In the genomic region with DNA sequence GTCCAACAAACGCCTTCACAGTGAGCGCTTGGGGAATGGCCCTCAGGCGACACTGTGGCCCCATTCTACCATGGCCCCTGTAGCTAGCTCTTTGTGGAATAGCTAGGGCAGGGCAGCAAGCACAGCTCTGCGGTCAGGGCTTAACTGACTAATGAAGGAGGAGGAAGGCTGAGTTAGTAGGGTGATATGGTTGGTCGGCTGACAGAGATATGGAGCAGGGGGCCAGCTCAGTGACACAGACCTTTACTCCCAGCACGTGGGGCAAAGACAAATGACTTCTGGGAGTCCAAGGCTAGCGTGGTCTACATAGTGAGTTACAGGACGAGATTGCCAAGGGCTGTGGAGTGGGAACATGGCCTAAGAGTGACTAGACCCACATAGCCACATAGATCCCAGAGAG, we compare ENCODE assay signal across 17 mouse cellular contexts. TPM values are rescaled to one million over a fixed set of nuclear protein-coding genes. Genes with fewer than 3 reads are reported as not detected.
A peak's percentile ranks its signal among the peaks of the same experiment; 100 is the strongest.
DNase-seq lines count a peak whose midpoint lies in the region; ATAC-seq and TF ChIP-seq lines count a peak whose summit lies in the region.
"Had no signal": no experiment of that assay in that cellular context is flagged by ENCODE, and none has a peak within 500 bp of the region (broad histone marks: within the 10 kb centered on the region; RNA-seq: fewer than 3 reads in every experiment).

No protein-coding gene starts in this region.

- no peaks in the 10 kb centered on the region for H3K9me3 ChIP-seq in liver, embryonic 14.5 days (ENCODE audit: control insufficient read depth, low read length)
- H3K9me3 ChIP-seq: forebrain, embryonic 13.5 days had no signal

- 62% methylated on average over 8 of the region's 8 CpGs for WGBS in kidney, adult 2 months
- WGBS in liver, embryonic 14.5 days (ENCODE audit: insufficient replicate concordance) = 47% methylated on average over 8 of the region's 8 CpGs

- H3K36me3 ChIP-seq in kidney, adult 2 months (ENCODE audit: control insufficient read depth, insufficient read depth, low read length) = no peaks in the 10 kb centered on the region
- H3K36me3 ChIP-seq in liver, embryonic 14.5 days (replicated peaks; ENCODE audit: control insufficient read depth, insufficient read depth, low read depth) = no peaks in the 10 kb centered on the region

- 0 out of 2 replicates have a peak, but pooled peaks have one; percentile 33 for ATAC-seq in liver, embryonic 14.5 days (ENCODE audit: insufficient read depth)
- ATAC-seq: forebrain, embryonic 13.5 days had no signal

- no peak for TF ChIP-seq POLR2A in kidney, adult 2 months (IDR thresholded peaks at IDR 0.05; ENCODE audit: low read depth, low read length)

- no peaks in the 10 kb centered on the region for H3K27me3 ChIP-seq in kidney, adult 2 months (replicated peaks; ENCODE audit: control insufficient read depth, insufficient read depth, low read length)
- H3K27me3 ChIP-seq in liver, embryonic 14.5 days (ENCODE audit: control insufficient read depth, insufficient read depth, low read length) = no peaks in the 10 kb centered on the region
- H3K27me3 ChIP-seq: CH12.LX; forebrain, embryonic 13.5 days had no signal

- peak overlapping the region; percentile 17; the same call in 1 of the 2 replicates for H3K27ac ChIP-seq in kidney, adult 2 months (ENCODE audit: insufficient read depth, low read depth, low read length)
- H3K27ac ChIP-seq in liver, embryonic 14.5 days = no peak overlapping the region
- H3K27ac ChIP-seq: forebrain, embryonic 13.5 days; macrophage had no signal

- TF ChIP-seq EP300 in liver, embryonic 14.5 days (IDR thresholded peaks at IDR 0.05; ENCODE audit: low read depth) = no peak

- intact Hi-C loops in gastrocnemius, postnatal 14 days (cut with DNase I; ENCODE audit: low total_unique reads) = no loop called here

- no peak overlapping the region for H3K4me2 ChIP-seq in liver, embryonic 14.5 days (ENCODE audit: low read depth)
- H3K4me2 ChIP-seq: forebrain, embryonic 13.5 days; lung, embryonic 14.5 days; midbrain, embryonic 11.5 days had no signal

- no peak for DNase-seq in kidney, adult 2 months
- DNase-seq in kidney, adult 11 months = no peak
- peak; percentile 33 for DNase-seq in testis, postnatal 10 days (ENCODE audit: low spot score)
- DNase-seq in testis, postnatal 14 days (ENCODE audit: low spot score) = no peak
- DNase-seq in liver, embryonic 14.5 days (ENCODE audit: low read depth in 3 of 3, low spot score in 3 of 3) = no peak
- DNase-seq in lung, postnatal 4 days = no peak
- no peak for DNase-seq in urinary bladder, postnatal 10 days (ENCODE audit: low spot score)
- no peak for DNase-seq in gastrocnemius, postnatal 14 days
- DNase-seq: cerebellum, adult 8-10 months; gastrocnemius, postnatal 10 days; lung, embryonic 14.5 days; right cerebral cortex, adult 18-20 months; thymus, adult 2 months had no signal

- no peak for TF ChIP-seq CTCF in kidney, adult 2 months (conservative IDR thresholded peaks at IDR 0.05; ENCODE audit: insufficient read depth, insufficient read length, low read depth, low read length)
- no peak for TF ChIP-seq CTCF in liver, embryonic 14.5 days (IDR thresholded peaks at IDR 0.05; ENCODE audit: low read depth)

- H3K4me1 ChIP-seq in kidney, adult 2 months (ENCODE audit: control insufficient read depth, insufficient read depth, low read length) = peaks cover 26% of the 10 kb centered on the region
- no peaks in the 10 kb centered on the region for H3K4me1 ChIP-seq in liver, embryonic 14.5 days (replicated peaks; ENCODE audit: control insufficient read depth in 2 of 2, insufficient read depth in 2 of 2, low read length in 1 of 2)

- H3K4me3 ChIP-seq in kidney, adult 2 months (ENCODE audit: insufficient read depth, low read depth, low read length) = no peak overlapping the region
- no peak overlapping the region for H3K4me3 ChIP-seq in liver, embryonic 14.5 days (ENCODE audit: insufficient read depth in 1 of 2, low read depth in 2 of 2, low read length in 2 of 2)
- H3K4me3 ChIP-seq: forebrain, embryonic 13.5 days had no signal

- no peak overlapping the region for H3K9ac ChIP-seq in liver, embryonic 14.5 days (replicated peaks)
- H3K9ac ChIP-seq: forebrain, embryonic 13.5 days; lung, embryonic 14.5 days had no signal

RNA-seq across cellular contexts. Expression of gene Ezr, which starts 51.5 kb away (rescaled TPM):
- polyA plus RNA-seq in kidney, adult 2 months (2012; rRNA removed) = 129 and 152 TPM in 2 replicates
- 17.6 and 31.2 TPM in 2 replicates for polyA plus RNA-seq in liver, embryonic 14.5 days (2012; rRNA removed)
- 41.7 and 52.8 TPM in 2 replicates for polyA plus RNA-seq in liver, embryonic 14.5 days (2014; fragmentation: Nextera tagmentation; extraction: Ambion mirVana)
- 10 to 100 TPM; 10.3 to 16.5 TPM for total RNA-seq in gastrocnemius, postnatal 14 days (2021)
